Mouse (Mus musculus) heart, adult 8-10 months (tissue): ENCODE data around the gene Cyp2d40. TPM values are rescaled to one million over a fixed set of nuclear protein-coding genes. Genes with fewer than 3 reads are reported as not detected.
"Not testable (repeated sequence)": the region's sequence is repeated elsewhere in the genome, so short reads cannot be mapped to it uniquely, and the experiment has no call there.

Source experiments
- DNase-seq: peaks from one replicate; pipeline ENCODE4 v3.0.0; 2022; ENCODE audit warnings: low spot score
- total RNA-seq, 4 experiments: library from RNA; stranded (reverse); gene quantifications; 2 replicates each; pipeline ENCODE4 v1.2.4; 2022

Cyp2d40 gene
- total RNA-seq, result not detected

- no peak for DNase-seq
These were observed at the start of gene Cyp2d40 for GRCm38 (mm10) chr15:82763631-82764420. TSS of gene Cyp2d40 (minus strand) at chr15:82764183.

- DNase-seq, result no peak
These were observed 46.6 kb upstream of the Cyp2d40 start for GRCm38 (mm10) chr15:82810556-82810955.

GRCm38 (mm10) chr15:82809511-82809910, 45.5 kb upstream of the Cyp2d40 start:
- DNase-seq, result no peak

- DNase-seq, result no peak
These were observed 43.2 kb upstream of the Cyp2d40 start for GRCm38 (mm10) chr15:82806969-82807763.

- DNase-seq, result peak; percentile 79
These were observed 41.0 kb upstream of the Cyp2d40 start for GRCm38 (mm10) chr15:82804708-82805639.

- DNase-seq, result no peak
These were observed 32.0 kb upstream of the Cyp2d40 start for GRCm38 (mm10) chr15:82795936-82796440.

- no peak for DNase-seq
These were observed 30.3 kb upstream of the Cyp2d40 start, which contains the start of gene Cyp2d26 for GRCm38 (mm10) chr15:82794277-82794676. TSS of gene Cyp2d26 (minus strand) at chr15:82794294.

GRCm38 (mm10) chr15:82793868-82794267, 29.9 kb upstream of the Cyp2d40 start:
- no peak for DNase-seq

- no peak for DNase-seq
These were observed 29.5 kb upstream of the Cyp2d40 start for GRCm38 (mm10) chr15:82793454-82793853.

GRCm38 (mm10) chr15:82792566-82792965, 28.6 kb upstream of the Cyp2d40 start:
- no peak for DNase-seq

GRCm38 (mm10) chr15:82784581-82784980, 20.6 kb upstream of the Cyp2d40 start:
- no peak for DNase-seq

GRCm38 (mm10) chr15:82783800-82784199, 19.8 kb upstream of the Cyp2d40 start:
- no peak for DNase-seq

- DNase-seq, result not testable (repeated sequence)
These were observed 13.9 kb upstream of the Cyp2d40 start for GRCm38 (mm10) chr15:82777856-82778255.

GRCm38 (mm10) chr15:82765943-82766342, 2.0 kb upstream of the Cyp2d40 start:
- DNase-seq, result no peak

GRCm38 (mm10) chr15:82764881-82765280, 898 bp upstream of the Cyp2d40 start:
- DNase-seq, result no peak

- no peak for DNase-seq
These were observed 15.8 kb downstream of the Cyp2d40 start for GRCm38 (mm10) chr15:82748141-82748540.

- DNase-seq, result no peak
These were observed 16.5 kb downstream of the Cyp2d40 start for GRCm38 (mm10) chr15:82747516-82747915.

- not testable (repeated sequence) for DNase-seq
These were observed 30.6 kb downstream of the Cyp2d40 start for GRCm38 (mm10) chr15:82733331-82733925.
